39 mouse cellular contexts compared by ENCODE assay signal in the genomic region with DNA sequence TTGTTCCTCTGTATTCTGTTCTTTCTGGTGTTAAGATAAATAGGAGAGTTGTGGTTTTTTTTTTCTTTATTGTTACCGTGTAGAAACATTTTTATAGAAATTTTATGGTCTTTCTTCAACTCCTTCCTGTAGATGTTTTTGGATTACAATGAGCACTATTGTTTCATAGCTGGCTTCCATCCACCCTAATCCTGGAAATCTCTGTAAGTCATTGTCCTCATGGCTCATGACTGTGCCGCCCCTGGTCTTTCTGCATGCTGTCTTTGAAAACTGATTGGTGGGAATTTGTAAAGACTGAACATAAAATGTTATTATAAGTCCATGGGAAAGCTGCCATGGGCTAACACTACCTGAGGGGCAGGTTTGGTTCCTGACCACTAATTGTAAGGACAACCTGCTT. TPM values are rescaled to one million over a fixed set of nuclear protein-coding genes. Genes with fewer than 3 reads are reported as not detected.
A peak's percentile ranks its signal among the peaks of the same experiment; 100 is the strongest.
DNase-seq lines count a peak whose midpoint lies in the region; ATAC-seq and TF ChIP-seq lines count a peak whose summit lies in the region.
"Had no signal": no experiment of that assay in that cellular context is flagged by ENCODE, and none has a peak within 500 bp of the region (broad histone marks: within the 10 kb centered on the region; RNA-seq: fewer than 3 reads in every experiment).

No protein-coding gene starts in this region.

- no peak overlapping the region for H3K4me2 ChIP-seq in limb, embryonic 14.5 days (replicated peaks; ENCODE audit: low read depth, low read length, severe bottlenecking)
- H3K4me2 ChIP-seq in myocyte (ENCODE audit: low read depth) = peak overlapping the region; percentile 66
- H3K4me2 ChIP-seq: embryonic facial prominence, embryonic 13.5 days; forebrain, embryonic 13.5 days; limb, embryonic 15.5 days; liver, embryonic 13.5 days; midbrain, embryonic 13.5 days; neural tube, embryonic 12.5 days had no signal

- no peak overlapping the region for H3K4me3 ChIP-seq in heart, adult 2 months
- H3K4me3 ChIP-seq in limb, embryonic 14.5 days (replicated peaks; ENCODE audit: low read length) = no peak overlapping the region
- no peak overlapping the region for H3K4me3 ChIP-seq in limb, embryonic 10.5 days
- no peak overlapping the region for H3K4me3 ChIP-seq in myocyte
- H3K4me3 ChIP-seq: embryonic facial prominence, embryonic 13.5 days; erythroblast, embryonic 14.5 days; forebrain, embryonic 13.5 days; gastrocnemius, adult 2 months; limb, embryonic 15.5 days; liver, embryonic 13.5 days; megakaryocyte, embryonic 14.5 days; midbrain, embryonic 13.5 days; neural tube, embryonic 12.5 days had no signal

- no peaks in the 10 kb centered on the region for H3K27me3 ChIP-seq in heart, adult 2 months (ENCODE audit: control insufficient read depth, insufficient read depth, low read length)
- no peaks in the 10 kb centered on the region for H3K27me3 ChIP-seq in limb, embryonic 14.5 days (ENCODE audit: control insufficient read depth, insufficient read depth, low read length)
- H3K27me3 ChIP-seq in limb, embryonic 10.5 days (ENCODE audit: low read depth, poor library complexity, severe bottlenecking) = no peaks in the 10 kb centered on the region
- no peaks in the 10 kb centered on the region for H3K27me3 ChIP-seq in myocyte (ENCODE audit: control insufficient read depth, insufficient read depth, insufficient read length)
- H3K27me3 ChIP-seq: embryonic facial prominence, embryonic 13.5 days; forebrain, embryonic 13.5 days; limb, embryonic 15.5 days; liver, embryonic 13.5 days; midbrain, embryonic 13.5 days; neural tube, embryonic 12.5 days had no signal

- H3K9ac ChIP-seq in heart, adult 2 months (ENCODE audit: low read depth, low read length) = no peak overlapping the region
- no peak overlapping the region for H3K9ac ChIP-seq in limb, embryonic 14.5 days (ENCODE audit: low read depth, low read length, severe bottlenecking)
- H3K9ac ChIP-seq: embryonic facial prominence, embryonic 13.5 days; forebrain, embryonic 13.5 days; limb, embryonic 15.5 days; liver, embryonic 13.5 days; midbrain, embryonic 13.5 days; neural tube, embryonic 12.5 days had no signal

- TF ChIP-seq EP300 in heart, adult 2 months (IDR thresholded peaks at IDR 0.05; ENCODE audit: insufficient read depth, low read depth, low read length) = no peak

- H3K4me1 ChIP-seq in heart, adult 2 months (ENCODE audit: control insufficient read depth, insufficient read depth, low read length) = no peaks in the 10 kb centered on the region
- H3K4me1 ChIP-seq in limb, embryonic 14.5 days (ENCODE audit: control insufficient read depth, insufficient read depth, low read length) = no peaks in the 10 kb centered on the region; the same call in 1 of the 2 replicates
- peaks cover 14% of the 10 kb centered on the region for H3K4me1 ChIP-seq in limb, embryonic 10.5 days
- H3K4me1 ChIP-seq: forebrain, embryonic 13.5 days; limb, embryonic 15.5 days; liver, embryonic 13.5 days; megakaryocyte, embryonic 14.5 days; midbrain, embryonic 13.5 days; neural tube, embryonic 12.5 days had no signal

- no peak for DNase-seq in heart, adult 2 months
- DNase-seq in heart, postnatal 36 days = no peak
- DNase-seq in limb, embryonic 14.5 days (ENCODE audit: low spot score) = peak; percentile 49
- DNase-seq in limb, embryonic 10.5 days (ENCODE audit: low spot score) = no peak
- DNase-seq in NIH3T3 (ENCODE audit: low read depth) = peak; percentile 52
- DNase-seq in ovary, adult 18-20 months (ENCODE audit: low spot score) = no peak
- DNase-seq: adrenal gland, adult 2 months; cerebellum, adult 11 months; cerebellum, adult 9-11 months; embryo, embryonic 11 days; gastrocnemius, adult 2 months; gastrocnemius, postnatal 36 days; heart, adult 18-20 months; heart, postnatal 14 days; kidney, adult 18-20 months; kidney, postnatal 4 days; liver, embryonic 13.5 days; lung, adult 18-20 months; lung, postnatal 4 days had no signal

- TF ChIP-seq CTCF in heart, adult 2 months (IDR thresholded peaks at IDR 0.05) = no peak

- H3ac ChIP-seq in myocyte (ENCODE audit: control insufficient read depth, insufficient read length) = no peak overlapping the region

- TF ChIP-seq POLR2A in heart, adult 2 months (IDR thresholded peaks at IDR 0.05; ENCODE audit: insufficient read depth, low read depth, low read length) = no peak
- no peak for TF ChIP-seq POLR2A in limb, embryonic 14.5 days (IDR thresholded peaks at IDR 0.05; ENCODE audit: borderline replicate concordance, extremely low read depth, insufficient read depth, insufficient read length)
- TF ChIP-seq POLR2A in myocyte (IDR thresholded peaks at IDR 0.05; ENCODE audit: insufficient read length, low read depth) = no peak

- no peak for ATAC-seq in limb, embryonic 14.5 days (ENCODE audit: low FRiP score, low read depth)
- ATAC-seq: activated CD4-positive, CD25-positive, alpha-beta regulatory T cell, adult 4 months; CD4-positive, CD25-positive, alpha-beta regulatory T cell, adult 4 months; forebrain, embryonic 13.5 days; hindbrain, embryonic 16.5 days; lung, postnatal 0 days; midbrain, embryonic 13.5 days had no signal

- H3K9me3 ChIP-seq in limb, embryonic 14.5 days (ENCODE audit: control insufficient read depth, low read length) = no peaks in the 10 kb centered on the region
- no peaks in the 10 kb centered on the region for H3K9me3 ChIP-seq in limb, embryonic 10.5 days (replicated peaks)
- H3K9me3 ChIP-seq: embryonic facial prominence, embryonic 13.5 days; forebrain, embryonic 13.5 days; limb, embryonic 15.5 days; liver, embryonic 13.5 days; midbrain, embryonic 13.5 days; neural tube, embryonic 12.5 days had no signal

- peak overlapping the region; percentile 61; the same call in 1 of the 2 replicates for H3K27ac ChIP-seq in heart, adult 2 months
- no peak overlapping the region for H3K27ac ChIP-seq in limb, embryonic 14.5 days (replicated peaks; ENCODE audit: low read depth, low read length)
- H3K27ac ChIP-seq in limb, embryonic 10.5 days = no peak overlapping the region
- H3K27ac ChIP-seq: forebrain, embryonic 13.5 days; gastrocnemius, adult 2 months; kidney, postnatal 0 days; limb, embryonic 15.5 days; liver, embryonic 13.5 days; midbrain, embryonic 13.5 days; neural tube, embryonic 12.5 days had no signal

- H3K79me2 ChIP-seq in heart, adult 2 months (replicated peaks; ENCODE audit: control insufficient read depth, insufficient read depth, low read length) = no peaks in the 10 kb centered on the region
- H3K79me2 ChIP-seq in myocyte (ENCODE audit: control insufficient read depth, insufficient read depth) = no peaks in the 10 kb centered on the region

- WGBS in heart, adult 2 months = 34% methylated on average over 2 of the region's 2 CpGs
- 33% methylated on average over 2 of the region's 2 CpGs for WGBS in limb, embryonic 14.5 days
- WGBS in limb, embryonic 10.5 days = 90% methylated on average over 2 of the region's 2 CpGs

- no peaks in the 10 kb centered on the region for H3K36me3 ChIP-seq in heart, adult 2 months (ENCODE audit: control insufficient read depth, insufficient read depth, low read length)
- H3K36me3 ChIP-seq in limb, embryonic 14.5 days (ENCODE audit: control insufficient read depth, insufficient read depth, low read length) = no peaks in the 10 kb centered on the region
- H3K36me3 ChIP-seq in limb, embryonic 10.5 days = no peaks in the 10 kb centered on the region
- no peaks in the 10 kb centered on the region for H3K36me3 ChIP-seq in myocyte (ENCODE audit: control insufficient read depth, insufficient read depth)
- H3K36me3 ChIP-seq: embryonic facial prominence, embryonic 13.5 days; limb, embryonic 15.5 days; liver, embryonic 13.5 days; midbrain, embryonic 13.5 days; neural tube, embryonic 12.5 days had no signal

- intact Hi-C loops in heart, adult 2 months (cut with DNase I) = no loop called here
- intact Hi-C loops in heart, postnatal 36 days (cut with DNase I) = no loop called here

TF ChIP-seq in myocyte, 11 proteins besides CTCF, POLR2A, EP300 and RAD21 (continues in another document):
- TF ChIP-seq USF1 (IDR thresholded peaks at IDR 0.05; ENCODE audit: low read depth) (no peak), CEBPB (IDR thresholded peaks at IDR 0.05; ENCODE audit: insufficient read depth, poor library complexity, severe bottlenecking) (no peak), TCF3 (IDR thresholded peaks at IDR 0.05; ENCODE audit: insufficient read length, low read depth) (no peak), MYOD1 (IDR thresholded peaks at IDR 0.05; ENCODE audit: control insufficient read depth in 1 of 3, insufficient read length in 2 of 3, low read depth in 2 of 3) (no peak), E2F4 (IDR thresholded peaks at IDR 0.05; ENCODE audit: insufficient read depth) (no peak), MYOG (IDR thresholded peaks at IDR 0.05; ENCODE audit: control insufficient read depth in 1 of 3, insufficient read depth in 1 of 3, insufficient read length in 2 of 3, low read depth in 2 of 3) (no peak), POLR2AphosphoS2 (IDR thresholded peaks at IDR 0.05; ENCODE audit: insufficient read length, low read depth) (no peak), SRF (IDR thresholded peaks at IDR 0.05; ENCODE audit: control insufficient read depth, insufficient read length, low read depth) (no peak), TCF12 (IDR thresholded peaks at IDR 0.05; ENCODE audit: insufficient read depth, poor library complexity, severe bottlenecking) (no peak)

RNA-seq across cellular contexts. Expression of gene Pdcl2, which starts 3.7 kb away (rescaled TPM):
- total RNA-seq in heart, adult 2 months (2021) = not detected
- not detected in 2 replicates for polyA plus RNA-seq in heart, adult 2 months (2012; rRNA removed)
- total RNA-seq in heart, postnatal 36 days (2021) = not detected
- polyA plus RNA-seq in limb, embryonic 14.5 days (2012; rRNA removed) = not detected in 2 replicates
- polyA plus RNA-seq in limb, embryonic 14.5 days (2014; fragmentation: Nextera tagmentation; extraction: Ambion mirVana) = not detected in 2 replicates
- not detected in 2 replicates for polyA plus RNA-seq in limb, embryonic 10.5 days (2016; fragmentation: Nextera tagmentation; extraction: Ambion mirVana)
- not detected for polyA plus RNA-seq in myocyte (2012; fragmentation: generic; extraction: Trizol)
- total RNA-seq: adrenal gland, adult 2 months; adrenal gland, postnatal 4 days; gastrocnemius, adult 2 months; gastrocnemius, postnatal 36 days; heart, adult 18-20 months; heart, postnatal 14 days; layer of hippocampus, postnatal 10 days; left cerebral cortex, adult 8-10 months; left cerebral cortex, postnatal 36 days had no signal
- polyA plus RNA-seq: activated CD4-positive, CD25-positive, alpha-beta regulatory T cell, adult 4 months; adrenal gland, adult 2 months; CD4-positive, CD25-positive, alpha-beta regulatory T cell, adult 4 months; embryonic facial prominence, embryonic 13.5 days; erythroblast, embryonic 14.5 days; forebrain, embryonic 13.5 days; heart, embryonic 14.5 days; hindbrain, embryonic 11.5 days; hindbrain, embryonic 16.5 days; intestine, embryonic 14.5 days; kidney, postnatal 0 days; limb, embryonic 15.5 days; liver, embryonic 13.5 days; lung, postnatal 0 days; midbrain, embryonic 13.5 days; neural tube, embryonic 12.5 days had no signal

RNA-seq across cellular contexts. Expression of gene Clock, which starts 22.7 kb away (rescaled TPM):
- total RNA-seq in heart, adult 2 months (2021) = 10 to 100 TPM; 29.4 to 35.3 TPM
- polyA plus RNA-seq in heart, adult 2 months (2012; rRNA removed) = 11.1 and 23.7 TPM in 2 replicates
- 10 to 100 TPM; 24.8 to 30.5 TPM for total RNA-seq in heart, postnatal 36 days (2021)
- polyA plus RNA-seq in limb, embryonic 14.5 days (2012; rRNA removed) = 11.7 and 13.3 TPM in 2 replicates
- polyA plus RNA-seq in limb, embryonic 14.5 days (2014; fragmentation: Nextera tagmentation; extraction: Ambion mirVana) = 15.9 and 18.5 TPM in 2 replicates
- polyA plus RNA-seq in limb, embryonic 10.5 days (2016; fragmentation: Nextera tagmentation; extraction: Ambion mirVana) = 9.8 and 10.6 TPM in 2 replicates
- polyA plus RNA-seq in myocyte (2012; fragmentation: generic; extraction: Trizol) = 5.3 TPM

RNA-seq across cellular contexts. Expression of gene Nmu, which starts 36.3 kb away (rescaled TPM):
- not detected for total RNA-seq in heart, adult 2 months (2021)
- not detected in 2 replicates for polyA plus RNA-seq in heart, adult 2 months (2012; rRNA removed)
- not detected for total RNA-seq in heart, postnatal 36 days (2021)
- polyA plus RNA-seq in limb, embryonic 14.5 days (2012; rRNA removed) = 1.6 and 1.7 TPM in 2 replicates
- 1.9 and 2.0 TPM in 2 replicates for polyA plus RNA-seq in limb, embryonic 14.5 days (2014; fragmentation: Nextera tagmentation; extraction: Ambion mirVana)
- polyA plus RNA-seq in limb, embryonic 10.5 days (2016; fragmentation: Nextera tagmentation; extraction: Ambion mirVana) = 0.31 and 0.65 TPM in 2 replicates
- not detected for polyA plus RNA-seq in myocyte (2012; fragmentation: generic; extraction: Trizol)
- total RNA-seq: adrenal gland, postnatal 4 days; gastrocnemius, adult 2 months; gastrocnemius, postnatal 36 days; heart, adult 18-20 months; heart, postnatal 14 days; layer of hippocampus, postnatal 10 days; left cerebral cortex, adult 8-10 months; left cerebral cortex, postnatal 36 days had no signal
- polyA plus RNA-seq: activated CD4-positive, CD25-positive, alpha-beta regulatory T cell, adult 4 months; adrenal gland, adult 2 months; CD4-positive, CD25-positive, alpha-beta regulatory T cell, adult 4 months; erythroblast, embryonic 14.5 days; forebrain, embryonic 13.5 days; heart, embryonic 14.5 days; hindbrain, embryonic 11.5 days; kidney, postnatal 0 days; liver, embryonic 13.5 days; midbrain, embryonic 13.5 days had no signal

Comparison
In these comparisons a context has a peak if more than half of its experiments do, and no peak if none do; other contexts are left out.
1. DNase-seq: peak in limb, embryonic 14.5 days (single experiment) and NIH3T3 (single experiment); none in heart, adult 2 months (0 of 2), heart, postnatal 36 days (0 of 2), limb, embryonic 10.5 days (single experiment) and ovary, adult 18-20 months (single experiment).